Mouse (Mus musculus) midbrain, embryonic 15.5 days (tissue): ENCODE results near the gene Cntd1. TPM values are rescaled to one million over a fixed set of nuclear protein-coding genes. Genes with fewer than 3 reads are reported as not detected.

Experiments used
- ATAC-seq: fragments of 200-750 bp; cut with Nextera tagmentation; replicated peaks from 2 replicates; pipeline ENCODE4 v1.8.0; 2017; ENCODE audit warnings: moderate TSS enrichment
- H3K27ac ChIP-seq: fragments of 300-500 bp; sonication (generic); 2 replicates; pipeline ENCODE4 v1.5.1; 2015; ENCODE audit warnings: mild to moderate bottlenecking, inconsistent platforms
- H3K27me3 ChIP-seq: fragments of 300-500 bp; sonication (generic); replicated peaks from 2 replicates; pipeline ENCODE4 v1.6.1; 2015; ENCODE audit warnings: inconsistent platforms
- H3K36me3 ChIP-seq: fragments of 300-500 bp; sonication (generic); replicated peaks from 2 replicates; pipeline ENCODE4 v1.6.1; 2015; ENCODE audit warnings: inconsistent platforms
- H3K4me1 ChIP-seq: fragments of 300-500 bp; sonication (generic); 2 replicates; pipeline ENCODE4 v1.6.1; 2015; ENCODE audit warnings: inconsistent platforms
- H3K4me2 ChIP-seq: fragments of 300-500 bp; sonication (generic); 2 replicates; pipeline ENCODE4 v1.6.1; 2015; ENCODE audit warnings: inconsistent platforms, mild to moderate bottlenecking, moderate library complexity
- H3K4me3 ChIP-seq: fragments of 300-500 bp; sonication (generic); 2 replicates; pipeline ENCODE4 v1.5.1; 2015; ENCODE audit warnings: mild to moderate bottlenecking, inconsistent platforms
- H3K9ac ChIP-seq: fragments of 300-500 bp; sonication (generic); 2 replicates; pipeline ENCODE4 v1.6.1; 2015; ENCODE audit warnings: mild to moderate bottlenecking, inconsistent platforms
- H3K9me3 ChIP-seq: fragments of 300-500 bp; sonication (generic); 2 replicates; pipeline ENCODE4 v1.6.1; 2016; ENCODE audit warnings: inconsistent platforms
- WGBS: fragments of 180-500 bp; shearing (Covaris S2); methylation state at CpG from one replicate; pipeline ENCODE4 v1.1.7; 2015; ENCODE audit warnings: mixed read lengths; 5-methylcytosine and 5-hydroxymethylcytosine counted together
- polyA plus RNA-seq: library from polyadenylated mRNA; unstranded; fragments of >200 nt; fragmentation: Nextera tagmentation; extraction: Ambion mirVana; gene quantifications from 2 replicates; pipeline ENCODE4 v1.2.1, GENCODE M21; 2015

The Cntd1 gene
- polyA plus RNA-seq, 1 experiment from 2014 or later: 1.3 TPM

DNA sequence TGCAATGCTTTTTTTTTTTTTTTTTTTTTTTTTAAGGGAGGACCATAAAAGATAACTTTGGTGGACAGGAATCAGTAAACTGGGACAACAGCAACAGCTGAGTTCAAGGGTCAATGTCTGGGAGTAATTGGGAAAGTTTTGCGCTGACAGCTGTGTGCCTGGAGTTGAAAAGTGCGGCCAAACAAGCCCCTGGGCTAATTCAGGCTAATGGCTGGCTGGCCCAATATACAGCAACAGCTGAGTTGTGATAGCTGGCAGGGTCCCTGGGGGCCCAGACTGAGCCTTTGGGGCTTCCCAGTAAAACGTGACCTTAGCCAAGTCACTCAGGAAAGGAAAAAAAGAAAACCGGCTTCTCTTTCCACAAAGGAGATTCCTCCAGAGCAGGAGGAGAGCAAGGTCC, 33.7 kb upstream of the Cntd1 start:
- no peaks in the 10 kb centered on the region for H3K36me3 ChIP-seq
- no peak overlapping the region for H3K4me3 ChIP-seq
- no peak overlapping the region for H3K27ac ChIP-seq
- no peaks in the 10 kb centered on the region for H3K9me3 ChIP-seq
- H3K4me1 ChIP-seq: peaks cover 16% of the 10 kb centered on the region
- ATAC-seq: no peak
- H3K27me3 ChIP-seq: peaks cover 27% of the 10 kb centered on the region
- no peak overlapping the region for H3K4me2 ChIP-seq
- WGBS: 59% methylated on average over 4 of the region's 4 CpGs
- no peak overlapping the region for H3K9ac ChIP-seq

GRCm38 (mm10) chr11:101245855-101246701, 32.7 kb upstream of the Cntd1 start, which contains the start of gene Ramp2:
Gene Ramp2, plus strand, starts transcription at chr11:101246028.
- H3K4me1 ChIP-seq: peaks cover 16% of the 10 kb centered on the region
- H3K36me3 ChIP-seq: no peaks in the 10 kb centered on the region
- under 1% methylated on average over 61 of the region's 63 CpGs for WGBS
- ATAC-seq: peak; percentile 73; the same call in 1 of the 2 replicates
- peak within 1 kb of the TSS; percentile 64 for H3K9ac ChIP-seq
- 0 out of 2 replicates have a peak within 1 kb of the TSS, but pooled peaks have one; percentile 3 for H3K27ac ChIP-seq
- H3K4me3 ChIP-seq: peak within 1 kb of the TSS; percentile 52
- H3K4me2 ChIP-seq: peak within 1 kb of the TSS; percentile 78
- H3K9me3 ChIP-seq: no peaks in the 10 kb centered on the region
- peaks cover 27% of the 10 kb centered on the region for H3K27me3 ChIP-seq

- 1% methylated on average over 7 of the region's 7 CpGs for WGBS
- no peak overlapping the region for H3K27ac ChIP-seq
These were observed 32.2 kb upstream of the Cntd1 start for GRCm38 (mm10) chr11:101246702-101247012.

DNA sequence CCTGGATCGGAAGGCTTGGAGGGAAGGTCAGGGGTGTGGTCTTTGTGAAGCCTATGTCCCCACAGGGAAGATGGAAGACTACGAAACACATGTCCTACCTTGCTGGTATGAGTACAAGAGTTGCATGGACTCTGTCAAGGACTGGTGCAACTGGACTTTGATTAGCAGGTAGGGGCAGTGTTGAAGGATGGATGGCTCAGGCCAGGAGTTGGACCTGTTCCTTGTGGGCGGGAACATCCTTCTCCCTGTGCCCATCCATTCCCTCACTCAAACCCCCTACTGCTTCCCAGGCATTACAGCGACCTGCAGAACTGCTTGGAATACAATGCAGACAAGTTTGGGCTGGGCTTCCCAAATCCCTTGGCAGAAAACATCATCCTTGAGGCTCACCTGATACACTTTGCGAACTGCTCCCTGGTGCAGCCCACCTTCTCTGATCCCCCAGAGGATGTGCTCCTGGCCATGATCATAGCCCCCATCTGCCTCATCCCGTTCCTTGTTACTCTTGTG, 31.2 kb upstream of the Cntd1 start:
- H3K36me3 ChIP-seq: no peaks in the 10 kb centered on the region
- H3K9me3 ChIP-seq: no peaks in the 10 kb centered on the region
- ATAC-seq: no peak
- H3K4me1 ChIP-seq: peaks cover 17% of the 10 kb centered on the region
- peaks cover 27% of the 10 kb centered on the region for H3K27me3 ChIP-seq
- H3K4me3 ChIP-seq: no peak overlapping the region; the same call in 1 of the 2 replicates
- 77% methylated on average over 6 of the region's 6 CpGs for WGBS
- H3K27ac ChIP-seq: no peak overlapping the region
- H3K9ac ChIP-seq: no peak overlapping the region
- peak overlapping the region; percentile 78; the same call in 1 of the 2 replicates for H3K4me2 ChIP-seq

More at GRCm38 (mm10) chr11:101246702-101247012, 32.2 kb upstream of the Cntd1 start:
- H3K27me3 ChIP-seq: peaks cover 27% of the 10 kb centered on the region
- H3K9me3 ChIP-seq: no peaks in the 10 kb centered on the region
- ATAC-seq: no peak
- H3K4me2 ChIP-seq: peak overlapping the region; percentile 78
- peak overlapping the region; percentile 64 for H3K9ac ChIP-seq
- peaks cover 16% of the 10 kb centered on the region for H3K4me1 ChIP-seq
- no peaks in the 10 kb centered on the region for H3K36me3 ChIP-seq
- peak overlapping the region; percentile 52 for H3K4me3 ChIP-seq

DNA sequence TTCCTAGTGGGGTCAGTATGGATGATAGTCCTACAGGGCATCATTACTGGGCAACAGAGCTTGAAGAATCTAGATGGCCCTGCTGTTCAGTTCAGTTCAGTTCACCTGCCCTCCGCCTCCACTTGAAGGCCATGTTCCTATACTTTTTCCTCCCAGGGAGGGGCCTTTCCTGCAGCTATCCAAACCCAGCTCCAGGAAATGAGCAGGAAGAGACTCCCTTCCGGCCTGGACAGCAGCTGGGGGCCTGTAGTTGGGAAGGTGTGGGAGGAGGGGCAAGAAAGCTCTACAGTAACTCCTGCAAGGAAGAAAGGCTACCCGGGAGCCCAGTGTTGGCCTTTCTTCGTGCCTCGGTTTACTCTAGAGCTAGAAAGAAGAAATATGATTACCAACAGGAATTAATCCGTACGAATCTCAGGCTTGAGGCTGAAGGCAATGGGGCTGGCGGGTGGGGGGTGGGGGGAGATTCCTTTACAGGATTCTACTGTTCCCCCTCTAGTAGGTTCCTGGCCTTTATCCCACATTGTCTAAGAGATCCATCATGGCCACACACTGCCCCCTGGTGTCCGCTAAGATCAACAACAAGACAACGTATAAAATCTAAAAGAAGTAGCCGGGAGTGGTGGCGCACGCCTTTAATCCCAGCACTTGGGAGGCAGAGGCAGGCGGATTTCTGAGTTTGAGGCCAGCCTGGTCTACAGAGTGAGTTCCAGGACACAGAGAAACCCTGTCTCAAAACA, 30.4 kb upstream of the Cntd1 start:
- 41% methylated on average over 14 of the region's 14 CpGs for WGBS
- Histone ChIP-seq H3K4me1 (peaks cover 24% of the 10 kb centered on the region), H3K27ac (no peak overlapping the region), H3K4me3 (no peak overlapping the region), H3K36me3 (no peaks in the 10 kb centered on the region), H3K9me3 (no peaks in the 10 kb centered on the region), H3K4me2 (no peak overlapping the region), H3K9ac (no peak overlapping the region), H3K27me3 (peaks cover 27% of the 10 kb centered on the region)
- no peak for ATAC-seq

- H3K4me1 ChIP-seq: peaks cover 29% of the 10 kb centered on the region
- no peak overlapping the region for H3K27ac ChIP-seq
- whole genome bisulfite sequencing: 75% methylated on average over 2 of the region's 2 CpGs
- no peak overlapping the region for H3K9ac ChIP-seq
- no peak for ATAC-seq
- H3K27me3 ChIP-seq: peaks cover 11% of the 10 kb centered on the region
- H3K36me3 ChIP-seq: no peaks in the 10 kb centered on the region
- no peak overlapping the region for H3K4me3 ChIP-seq
- H3K4me2 ChIP-seq: no peak overlapping the region
- H3K9me3 ChIP-seq: no peaks in the 10 kb centered on the region
These were observed 27.8 kb upstream of the Cntd1 start for GRCm38 (mm10) chr11:101251031-101251430.

- peaks cover under 1% of the 10 kb centered on the region; the same call in 1 of the 2 replicates for H3K27me3 ChIP-seq
- H3K9ac ChIP-seq: peak overlapping the region; percentile 82
- peak overlapping the region; percentile 93 for H3K4me2 ChIP-seq
- 9% methylated on average over 7 of the region's 7 CpGs for WGBS
- H3K4me1 ChIP-seq: peaks cover 18% of the 10 kb centered on the region
- H3K4me3 ChIP-seq: peak overlapping the region; percentile 74
- ATAC-seq: no peak
- H3K36me3 ChIP-seq: no peaks in the 10 kb centered on the region
- peak overlapping the region; percentile 89 for H3K27ac ChIP-seq
- H3K9me3 ChIP-seq: no peaks in the 10 kb centered on the region
These were observed 25.9 kb upstream of the Cntd1 start for GRCm38 (mm10) chr11:101252941-101253340.

GRCm38 (mm10) chr11:101253613-101254389, 25.0 kb upstream of the Cntd1 start, which contains the start of gene Vps25:
Gene Vps25, plus strand, starts transcription at chr11:101253707.
- H3K4me1 ChIP-seq: peaks cover 18% of the 10 kb centered on the region
- H3K9ac ChIP-seq: peak within 1 kb of the TSS; percentile 82
- peak within 1 kb of the TSS; percentile 74 for H3K4me3 ChIP-seq
- ATAC-seq: peak; percentile 89
- no peaks in the 10 kb centered on the region for H3K27me3 ChIP-seq
- H3K36me3 ChIP-seq: no peaks in the 10 kb centered on the region
- peak within 1 kb of the TSS; percentile 89 for H3K27ac ChIP-seq
- no peaks in the 10 kb centered on the region for H3K9me3 ChIP-seq
- H3K4me2 ChIP-seq: peak within 1 kb of the TSS; percentile 93
- 0% methylated on average over 40 of the region's 40 CpGs for WGBS

GRCm38 (mm10) chr11:101255826-101256775, 22.7 kb upstream of the Cntd1 start:
- peaks cover 33% of the 10 kb centered on the region for H3K4me1 ChIP-seq
- no peak overlapping the region for H3K9ac ChIP-seq
- H3K27ac ChIP-seq: no peak overlapping the region
- no peaks in the 10 kb centered on the region for H3K36me3 ChIP-seq
- H3K9me3 ChIP-seq: no peaks in the 10 kb centered on the region
- no peak overlapping the region for H3K4me2 ChIP-seq
- H3K27me3 ChIP-seq: 0 out of 2 replicates have a peak, but pooled peaks cover 3% of the 10 kb centered on the region
- no peak for ATAC-seq
- no peak overlapping the region for H3K4me3 ChIP-seq
- WGBS: 93% methylated on average over 13 of the region's 13 CpGs

GRCm38 (mm10) chr11:101259261-101259712, 19.5 kb upstream of the Cntd1 start:
- no peak overlapping the region for H3K9ac ChIP-seq
- H3K4me1 ChIP-seq: peaks cover 31% of the 10 kb centered on the region
- no peak overlapping the region for H3K4me3 ChIP-seq
- no peaks in the 10 kb centered on the region for H3K9me3 ChIP-seq
- peaks cover 31% of the 10 kb centered on the region for H3K27me3 ChIP-seq
- no peaks in the 10 kb centered on the region for H3K36me3 ChIP-seq
- WGBS: 42% methylated on average over 6 of the region's 6 CpGs
- 0 out of 2 replicates have a peak, but pooled peaks have one; percentile 30 for ATAC-seq
- H3K27ac ChIP-seq: no peak overlapping the region
- no peak overlapping the region for H3K4me2 ChIP-seq
